Mouse (Mus musculus) liver, postnatal 0 days (tissue): Measurements from ENCODE around the gene Dab1. TPM values are rescaled to one million over a fixed set of nuclear protein-coding genes. Genes with fewer than 3 reads are reported as not detected.

Source experiments
- ATAC-seq: fragments of 200-750 bp; cut with Nextera tagmentation; 2 replicates; pipeline ENCODE4 v1.8.0; 2017; ENCODE audit warnings: mild to moderate bottlenecking, moderate library complexity
- DNase-seq: peaks from one replicate; pipeline ENCODE4 v3.0.0-alpha.2; 2016
- H3K27ac ChIP-seq: fragments of 300-500 bp; sonication (generic); 2 replicates; pipeline ENCODE4 v1.5.1; 2014; ENCODE audit warnings: antibody characterized with exemption, moderate library complexity, mild to moderate bottlenecking, low read depth
- H3K27me3 ChIP-seq: fragments of 300-500 bp; sonication (generic); 2 replicates; pipeline ENCODE4 v1.6.1; 2014; ENCODE audit warnings: low read length, control low read depth, mixed read lengths; ENCODE audit not compliant: insufficient read depth
- H3K36me3 ChIP-seq: fragments of 300-500 bp; sonication (generic); replicated peaks from 2 replicates; pipeline ENCODE4 v1.6.1; 2014; ENCODE audit warnings: mild to moderate bottlenecking, control low read depth, low read length, moderate library complexity, mixed read lengths; ENCODE audit not compliant: insufficient read depth
- H3K4me1 ChIP-seq: fragments of 300-500 bp; sonication (generic); 2 replicates; pipeline ENCODE4 v1.6.1; 2014; ENCODE audit warnings: antibody characterized with exemption, mild to moderate bottlenecking, control low read depth; ENCODE audit not compliant: insufficient read depth
- H3K4me2 ChIP-seq: fragments of 300-500 bp; sonication (generic); 2 replicates; pipeline ENCODE4 v1.6.1; 2014; ENCODE audit warnings: low read depth, mild to moderate bottlenecking, low read length, moderate library complexity, mixed read lengths
- H3K4me3 ChIP-seq: fragments of 300-500 bp; sonication (generic); 2 replicates; pipeline ENCODE4 v1.5.1; 2014; ENCODE audit warnings: low read depth, low read length
- H3K9ac ChIP-seq: fragments of 300-500 bp; sonication (generic); replicated peaks from 2 replicates; pipeline ENCODE4 v1.6.1; 2014; ENCODE audit warnings: mild to moderate bottlenecking, moderate library complexity
- H3K9me3 ChIP-seq: fragments of 300-500 bp; sonication (generic); 2 replicates; pipeline ENCODE4 v1.6.1; 2016; ENCODE audit warnings: mild to moderate bottlenecking, control low read depth, low read length, mixed read lengths
- CTCF ChIP-seq: sonication (generic); IDR thresholded peaks from 2 replicates; pipeline ENCODE4 v1.5.1; 2016; ENCODE audit warnings: antibody characterized with exemption, low read depth
- EP300 ChIP-seq: IDR thresholded peaks from 2 replicates; pipeline ENCODE4 v1.6.1; 2016; ENCODE audit warnings: antibody characterized with exemption, low read depth, mild to moderate bottlenecking
- WGBS: fragments of 180-500 bp; shearing (Covaris S2); extraction: QIAGEN DNeasy Blood & Tissue Kit; methylation state at CpG from one replicate; pipeline ENCODE4 v1.1.7; 2014; ENCODE audit not compliant: insufficient replicate concordance; 5-methylcytosine and 5-hydroxymethylcytosine counted together
- polyA plus RNA-seq: library from polyadenylated mRNA; unstranded; fragments of >200 nt; fragmentation: Nextera tagmentation; extraction: Ambion mirVana; gene quantifications from 2 replicates; pipeline ENCODE4 v1.2.1, GENCODE M21; 2015

The Dab1 gene
- polyA plus RNA-seq, 1 experiment from 2014 or later = 1.1 TPM

GRCm38 (mm10) chr4:103636168-103636776 is 17.1 kb downstream of the Dab1 start:
- Histone ChIP-seq H3K27me3 (no peaks in the 10 kb centered on the region), H3K27ac (no peak overlapping the region), H3K9ac (no peak overlapping the region), H3K36me3 (no peaks in the 10 kb centered on the region), H3K9me3 (no peaks in the 10 kb centered on the region), H3K4me1 (no peaks in the 10 kb centered on the region), H3K4me3 (no peak overlapping the region), H3K4me2 (no peak overlapping the region)
- ATAC-seq = no peak
- 66% methylated on average over 5 of the region's 5 CpGs for WGBS
- DNase-seq = no peak
- TF ChIP-seq EP300 (no peak), CTCF (no peak)

- H3K27me3 ChIP-seq = no peaks in the 10 kb centered on the region
- DNase-seq = no peak
- no peak overlapping the region for H3K9ac ChIP-seq
- H3K4me1 ChIP-seq = no peaks in the 10 kb centered on the region
- H3K9me3 ChIP-seq = no peaks in the 10 kb centered on the region
- no peak overlapping the region for H3K27ac ChIP-seq
- H3K4me2 ChIP-seq = no peak overlapping the region
- no peak for TF ChIP-seq CTCF
- TF ChIP-seq EP300 = no peak
- no peaks in the 10 kb centered on the region for H3K36me3 ChIP-seq
- no peak for ATAC-seq
- no peak overlapping the region for H3K4me3 ChIP-seq
- WGBS = 65% methylated on average over 9 of the region's 9 CpGs
These were observed 29.2 kb downstream of the Dab1 start for GRCm38 (mm10) chr4:103648209-103648896.

DNA sequence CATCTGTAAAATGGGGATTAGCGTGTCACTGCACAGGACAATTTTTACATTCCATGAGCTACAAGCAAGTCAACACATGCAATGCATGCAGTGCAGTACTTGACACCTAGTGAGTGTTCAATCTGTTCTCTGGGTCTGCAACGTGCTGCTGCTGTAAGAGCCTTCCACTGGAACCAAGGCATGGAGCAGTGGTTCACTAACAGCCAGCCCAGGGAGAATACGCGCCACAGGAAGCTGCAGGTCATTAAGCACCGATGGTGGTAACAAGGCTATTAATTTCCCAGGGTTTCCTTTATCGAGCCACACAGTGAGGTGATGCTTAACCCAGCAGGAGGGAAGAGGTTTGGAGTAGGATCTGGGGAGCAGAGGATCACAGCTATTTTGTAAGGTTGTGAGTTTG is 36.6 kb downstream of the Dab1 start:
- no peaks in the 10 kb centered on the region for H3K9me3 ChIP-seq
- no peak for TF ChIP-seq CTCF
- TF ChIP-seq EP300 = no peak
- WGBS = 36% methylated on average over 6 of the region's 6 CpGs
- ATAC-seq = no peak
- H3K27ac ChIP-seq = no peak overlapping the region
- DNase-seq = no peak
- H3K9ac ChIP-seq = no peak overlapping the region
- no peaks in the 10 kb centered on the region for H3K36me3 ChIP-seq
- no peak overlapping the region for H3K4me2 ChIP-seq
- H3K27me3 ChIP-seq = no peaks in the 10 kb centered on the region
- no peak overlapping the region for H3K4me3 ChIP-seq
- no peaks in the 10 kb centered on the region for H3K4me1 ChIP-seq

DNA sequence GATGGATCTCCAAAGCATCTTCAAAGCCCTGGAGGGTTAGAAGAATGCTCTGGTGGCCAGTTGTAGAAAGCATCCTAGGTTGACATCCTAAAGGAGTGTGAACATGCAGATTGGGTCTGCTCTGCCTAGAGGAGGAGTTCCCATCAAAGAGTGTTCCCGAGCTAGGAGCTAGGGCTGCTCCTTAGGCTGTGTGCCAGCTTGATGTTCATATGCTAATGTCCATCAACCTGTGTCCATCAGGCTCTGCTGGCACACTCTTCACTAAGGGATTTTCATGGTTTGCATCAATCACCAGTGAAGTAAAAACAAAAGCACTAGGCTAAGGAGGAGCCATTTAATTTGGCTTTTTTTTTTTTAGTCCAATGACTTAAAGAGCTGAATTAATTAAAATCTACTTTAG is 42.2 kb downstream of the Dab1 start:
- ATAC-seq = no peak
- DNase-seq = no peak
- H3K4me1 ChIP-seq = no peaks in the 10 kb centered on the region
- H3K4me3 ChIP-seq = no peak overlapping the region
- no peaks in the 10 kb centered on the region for H3K27me3 ChIP-seq
- no peaks in the 10 kb centered on the region for H3K9me3 ChIP-seq
- H3K27ac ChIP-seq = no peak overlapping the region
- no peak overlapping the region for H3K4me2 ChIP-seq
- TF ChIP-seq CTCF (no peak), EP300 (no peak)
- no peak overlapping the region for H3K9ac ChIP-seq
- H3K36me3 ChIP-seq = no peaks in the 10 kb centered on the region
- WGBS = 52% methylated on average over 1 of the region's 1 CpGs

- 55% methylated on average over 4 of the region's 4 CpGs for WGBS
- no peak for DNase-seq
- Histone ChIP-seq H3K36me3 (no peaks in the 10 kb centered on the region), H3K27me3 (no peaks in the 10 kb centered on the region), H3K9ac (no peak overlapping the region), H3K9me3 (no peaks in the 10 kb centered on the region), H3K4me3 (no peak overlapping the region), H3K27ac (no peak overlapping the region), H3K4me2 (no peak overlapping the region), H3K4me1 (no peaks in the 10 kb centered on the region)
- ATAC-seq = no peak
- TF ChIP-seq EP300 = no peak
- TF ChIP-seq CTCF = no peak
These were observed 48.3 kb downstream of the Dab1 start for GRCm38 (mm10) chr4:103667438-103667837.

- no peaks in the 10 kb centered on the region for H3K4me1 ChIP-seq
- no peak for DNase-seq
- no peak overlapping the region for H3K27ac ChIP-seq
- no peaks in the 10 kb centered on the region for H3K36me3 ChIP-seq
- no peak for ATAC-seq
- H3K27me3 ChIP-seq = no peaks in the 10 kb centered on the region
- TF ChIP-seq CTCF (no peak), EP300 (no peak)
- WGBS = 50% methylated on average over 1 of the region's 1 CpGs
- H3K9me3 ChIP-seq = no peaks in the 10 kb centered on the region
- no peak overlapping the region for H3K4me3 ChIP-seq
- no peak overlapping the region for H3K4me2 ChIP-seq
- H3K9ac ChIP-seq = no peak overlapping the region
These were observed 58.0 kb downstream of the Dab1 start for GRCm38 (mm10) chr4:103677195-103677594.
